Mouse (Mus musculus): Measurements from ENCODE around the gene Nova2. TPM values are rescaled to one million over a fixed set of nuclear protein-coding genes. Genes with fewer than 3 reads are reported as not detected.
A peak's percentile ranks its signal among the peaks of the same experiment; 100 is the strongest.

Nova2 gene
- 14.9 and 15.8 TPM in 2 replicates for polyA plus RNA-seq (2015; fragmentation: Nextera tagmentation; extraction: Ambion mirVana)

GRCm38 (mm10) chr7:18925162-18925938, at the start of gene Nova2:
Nova2 (plus strand) TSS chr7:18925888.
- H3K4me3 ChIP-seq, result peak within 1 kb of the TSS; percentile 95
- peak within 1 kb of the TSS; percentile 100 for H3K9ac ChIP-seq
- WGBS, result under 1% methylated on average over 34 of the region's 45 CpGs
- no peaks in the 10 kb centered on the region for H3K27me3 ChIP-seq
- H3K27ac ChIP-seq, result peak within 1 kb of the TSS; percentile 98
- peak within 1 kb of the TSS; percentile 89 for H3K4me2 ChIP-seq
- H3K36me3 ChIP-seq, result no peaks in the 10 kb centered on the region
- H3K4me1 ChIP-seq (replicated peaks), result peaks cover 78% of the 10 kb centered on the region
- ATAC-seq (ENCODE audit: low FRiP score), result peak; percentile 77
- H3K9me3 ChIP-seq, result no peaks in the 10 kb centered on the region

GRCm38 (mm10) chr7:18878691-18879090, 47.0 kb upstream of the Nova2 start:
- Histone ChIP-seq H3K36me3 (no peaks in the 10 kb centered on the region), H3K4me2 (no peak overlapping the region), H3K27ac (no peak overlapping the region), H3K4me3 (no peak overlapping the region), H3K27me3 (no peaks in the 10 kb centered on the region), H3K4me1 (replicated peaks) (0 out of 2 replicates have a peak, but pooled peaks cover 5% of the 10 kb centered on the region), H3K9ac (no peak overlapping the region), H3K9me3 (no peaks in the 10 kb centered on the region)
- no peak for ATAC-seq (ENCODE audit: low FRiP score)
- WGBS, result 83% methylated on average over 7 of the region's 7 CpGs

- ATAC-seq (ENCODE audit: low FRiP score), result no peak
These were observed 41.5 kb upstream of the Nova2 start for GRCm38 (mm10) chr7:18883991-18884744.

GRCm38 (mm10) chr7:18884745-18885422, 40.8 kb upstream of the Nova2 start:
- Histone ChIP-seq H3K4me2 (no peak overlapping the region), H3K9me3 (no peaks in the 10 kb centered on the region), H3K36me3 (no peaks in the 10 kb centered on the region), H3K9ac (no peak overlapping the region), H3K4me3 (no peak overlapping the region), H3K27ac (no peak overlapping the region), H3K27me3 (no peaks in the 10 kb centered on the region), H3K4me1 (replicated peaks) (0 out of 2 replicates have a peak, but pooled peaks cover 5% of the 10 kb centered on the region)
- ATAC-seq (ENCODE audit: low FRiP score), result no peak
- WGBS, result 61% methylated on average over 13 of the region's 13 CpGs

More at GRCm38 (mm10) chr7:18883991-18884744, 41.5 kb upstream of the Nova2 start:
- H3K4me3 ChIP-seq, result no peak overlapping the region
- H3K4me1 ChIP-seq (replicated peaks), result 0 out of 2 replicates have a peak, but pooled peaks cover 5% of the 10 kb centered on the region
- no peaks in the 10 kb centered on the region for H3K9me3 ChIP-seq
- H3K4me2 ChIP-seq, result no peak overlapping the region
- no peak overlapping the region for H3K27ac ChIP-seq
- 64% methylated on average over 9 of the region's 9 CpGs for WGBS
- no peaks in the 10 kb centered on the region for H3K27me3 ChIP-seq
- H3K36me3 ChIP-seq, result no peaks in the 10 kb centered on the region
- H3K9ac ChIP-seq, result no peak overlapping the region

- no peak for ATAC-seq (ENCODE audit: low FRiP score)
- Histone ChIP-seq H3K27me3 (no peaks in the 10 kb centered on the region), H3K4me1 (replicated peaks) (peaks cover 5% of the 10 kb centered on the region; the same call in 1 of the 2 replicates), H3K4me2 (no peak overlapping the region), H3K9me3 (no peaks in the 10 kb centered on the region), H3K36me3 (no peaks in the 10 kb centered on the region), H3K27ac (no peak overlapping the region), H3K9ac (no peak overlapping the region), H3K4me3 (no peak overlapping the region)
- WGBS, result 92% methylated on average over 1 of the region's 1 CpGs
These were observed 38.7 kb upstream of the Nova2 start for GRCm38 (mm10) chr7:18886963-18887362.

- WGBS, result 93% methylated on average over 8 of the region's 8 CpGs
- ATAC-seq (ENCODE audit: low FRiP score), result no peak
These were observed 34.8 kb upstream of the Nova2 start for GRCm38 (mm10) chr7:18890848-18891247.

GRCm38 (mm10) chr7:18891872-18892599, 33.7 kb upstream of the Nova2 start:
- H3K4me3 ChIP-seq, result peak overlapping the region; percentile 49
- no peaks in the 10 kb centered on the region for H3K9me3 ChIP-seq
- peak overlapping the region; percentile 20; the same call in 1 of the 2 replicates for H3K27ac ChIP-seq
- 21% methylated on average over 33 of the region's 33 CpGs for WGBS
- ATAC-seq (ENCODE audit: low FRiP score), result peak; percentile 58
- peaks cover 13% of the 10 kb centered on the region for H3K27me3 ChIP-seq
- H3K4me2 ChIP-seq, result peak overlapping the region; percentile 77
- H3K4me1 ChIP-seq (replicated peaks), result peaks cover 32% of the 10 kb centered on the region
- H3K9ac ChIP-seq, result peak overlapping the region; percentile 74
- H3K36me3 ChIP-seq, result no peaks in the 10 kb centered on the region

More at GRCm38 (mm10) chr7:18890848-18891247, 34.8 kb upstream of the Nova2 start:
- H3K4me1 ChIP-seq (replicated peaks), result peaks cover 25% of the 10 kb centered on the region
- no peak overlapping the region for H3K4me2 ChIP-seq
- no peak overlapping the region for H3K27ac ChIP-seq
- H3K27me3 ChIP-seq, result peaks cover 13% of the 10 kb centered on the region
- H3K4me3 ChIP-seq, result no peak overlapping the region
- H3K9me3 ChIP-seq, result no peaks in the 10 kb centered on the region
- H3K36me3 ChIP-seq, result no peaks in the 10 kb centered on the region
- H3K9ac ChIP-seq, result no peak overlapping the region

GRCm38 (mm10) chr7:18893009-18893408, 32.7 kb upstream of the Nova2 start:
- peak overlapping the region; percentile 77 for H3K4me2 ChIP-seq
- WGBS, result 29% methylated on average over 27 of the region's 27 CpGs
- peak overlapping the region; percentile 49 for H3K4me3 ChIP-seq
- no peaks in the 10 kb centered on the region for H3K9me3 ChIP-seq
- ATAC-seq (ENCODE audit: low FRiP score), result peak; percentile 43
- H3K36me3 ChIP-seq, result no peaks in the 10 kb centered on the region
- H3K27me3 ChIP-seq, result peaks cover 13% of the 10 kb centered on the region
- peak overlapping the region; percentile 74 for H3K9ac ChIP-seq
- peaks cover 32% of the 10 kb centered on the region for H3K4me1 ChIP-seq (replicated peaks)
- H3K27ac ChIP-seq, result no peak overlapping the region

GRCm38 (mm10) chr7:18893651-18894430, 31.8 kb upstream of the Nova2 start:
- Histone ChIP-seq H3K36me3 (no peaks in the 10 kb centered on the region), H3K27ac (peak overlapping the region; percentile 18; the same call in 1 of the 2 replicates), H3K27me3 (peaks cover 13% of the 10 kb centered on the region), H3K4me1 (replicated peaks) (peaks cover 32% of the 10 kb centered on the region), H3K4me2 (peak overlapping the region; percentile 77), H3K9me3 (no peaks in the 10 kb centered on the region), H3K9ac (peak overlapping the region; percentile 79), H3K4me3 (peak overlapping the region; percentile 49)
- ATAC-seq (ENCODE audit: low FRiP score), result 0 out of 2 replicates have a peak, but pooled peaks have one; percentile 8
- under 1% methylated on average over 41 of the region's 41 CpGs for WGBS

- H3K4me1 ChIP-seq (replicated peaks), result peaks cover 32% of the 10 kb centered on the region
- no peaks in the 10 kb centered on the region for H3K9me3 ChIP-seq
- H3K27ac ChIP-seq, result no peak overlapping the region
- 0 out of 2 replicates have a peak overlapping the region, but pooled peaks have one; percentile 15 for H3K9ac ChIP-seq
- H3K36me3 ChIP-seq, result peaks cover 8% of the 10 kb centered on the region; the same call in 1 of the 2 replicates
- no peak overlapping the region for H3K4me3 ChIP-seq
- H3K4me2 ChIP-seq, result no peak overlapping the region
- ATAC-seq (ENCODE audit: low FRiP score), result no peak
- H3K27me3 ChIP-seq, result peaks cover 13% of the 10 kb centered on the region
- 25% methylated on average over 5 of the region's 5 CpGs for WGBS
These were observed 29.2 kb upstream of the Nova2 start for GRCm38 (mm10) chr7:18896536-18896935.

GRCm38 (mm10) chr7:18900513-18900912, 25.2 kb upstream of the Nova2 start:
- Histone ChIP-seq H3K4me2 (no peak overlapping the region), H3K27ac (no peak overlapping the region), H3K4me3 (no peak overlapping the region), H3K9ac (no peak overlapping the region), H3K4me1 (replicated peaks) (0 out of 2 replicates have a peak, but pooled peaks cover 7% of the 10 kb centered on the region), H3K36me3 (peaks cover 8% of the 10 kb centered on the region; the same call in 1 of the 2 replicates), H3K9me3 (no peaks in the 10 kb centered on the region), H3K27me3 (no peaks in the 10 kb centered on the region)
- ATAC-seq (ENCODE audit: low FRiP score), result no peak
- 93% methylated on average over 2 of the region's 2 CpGs for WGBS

Data from hindbrain, embryonic 13.5 days (tissue).